Mouse (Mus musculus) stomach, embryonic 16.5 days (tissue): ENCODE data around the gene Mgat4e. TPM values are rescaled to one million over a fixed set of nuclear protein-coding genes. Genes with fewer than 3 reads are reported as not detected.

Experiments
- ATAC-seq: fragments of 200-750 bp; cut with Nextera tagmentation; 2 replicates; pipeline ENCODE4 v1.8.0; 2017; ENCODE audit warnings: moderate number of reproducible peaks, moderate TSS enrichment; ENCODE audit not compliant: insufficient read depth, low FRiP score
- H3K27ac ChIP-seq: fragments of 300-500 bp; sonication (generic); 2 replicates; pipeline ENCODE4 v1.5.1; 2014; ENCODE audit warnings: low read length
- H3K27me3 ChIP-seq: fragments of 300-500 bp; sonication (generic); 2 replicates; pipeline ENCODE4 v1.6.1; 2014; ENCODE audit warnings: low read length, control low read depth, mixed read lengths; ENCODE audit not compliant: control insufficient read depth, insufficient read depth
- H3K36me3 ChIP-seq: fragments of 300-500 bp; sonication (generic); 2 replicates; pipeline ENCODE4 v1.6.1; 2014; ENCODE audit warnings: low read length; ENCODE audit not compliant: control insufficient read depth, insufficient read depth
- H3K4me1 ChIP-seq: fragments of 300-500 bp; sonication (generic); 2 replicates; pipeline ENCODE4 v1.6.1; 2014; ENCODE audit warnings: low read length, control low read depth, mixed read lengths; ENCODE audit not compliant: control insufficient read depth, insufficient read depth
- H3K4me2 ChIP-seq: fragments of 300-500 bp; sonication (generic); 2 replicates; pipeline ENCODE4 v1.6.1; 2014; ENCODE audit warnings: low read depth, low read length, mixed read lengths
- H3K4me3 ChIP-seq: fragments of 300-500 bp; sonication (generic); replicated peaks from 2 replicates; pipeline ENCODE4 v1.5.1; 2014; ENCODE audit warnings: mild to moderate bottlenecking, low read length
- H3K9ac ChIP-seq: fragments of 300-500 bp; sonication (generic); 2 replicates; pipeline ENCODE4 v1.6.1; 2014; ENCODE audit warnings: low read length
- H3K9me3 ChIP-seq: fragments of 300-500 bp; sonication (generic); replicated peaks from 2 replicates; pipeline ENCODE4 v1.6.1; 2016; ENCODE audit warnings: low read length, control low read depth; ENCODE audit not compliant: control insufficient read depth
- WGBS: fragments of 180-500 bp; shearing (Covaris S2); extraction: QIAGEN DNeasy Blood & Tissue Kit; methylation state at CpG from one replicate; pipeline ENCODE4 v1.1.7; 2014; 5-methylcytosine and 5-hydroxymethylcytosine counted together
- polyA plus RNA-seq: library from polyadenylated mRNA; unstranded; fragments of >200 nt; fragmentation: Nextera tagmentation; extraction: Ambion mirVana; gene quantifications from 2 replicates; pipeline ENCODE4 v1.2.1, GENCODE M21; 2015

Mgat4e gene
- polyA plus RNA-seq, 1 experiment from 2014 or later, result not detected

- Histone ChIP-seq H3K4me1 (peaks cover 10% of the 10 kb centered on the region), H3K4me2 (peak overlapping the region; percentile 93; the same call in 1 of the 2 replicates), H3K9me3 (no peaks in the 10 kb centered on the region), H3K4me3 (no peak overlapping the region), H3K27me3 (no peaks in the 10 kb centered on the region), H3K9ac (no peak overlapping the region; the same call in 1 of the 2 replicates), H3K36me3 (peaks cover 3% of the 10 kb centered on the region; the same call in 1 of the 2 replicates), H3K27ac (no peak overlapping the region)
- ATAC-seq, result no peak
- WGBS, result 65% methylated on average over 6 of the region's 6 CpGs
Observed at GRCm38 (mm10) chr1:134512584-134512983, 36.9 kb downstream of the Mgat4e start.

- 59% methylated on average over 4 of the region's 4 CpGs for WGBS
- Histone ChIP-seq H3K9me3 (no peaks in the 10 kb centered on the region), H3K27ac (no peak overlapping the region), H3K27me3 (no peaks in the 10 kb centered on the region), H3K36me3 (peaks cover 4% of the 10 kb centered on the region; the same call in 1 of the 2 replicates), H3K4me2 (no peak overlapping the region), H3K9ac (no peak overlapping the region), H3K4me3 (no peak overlapping the region), H3K4me1 (peaks cover 10% of the 10 kb centered on the region)
- ATAC-seq, result no peak
Observed at GRCm38 (mm10) chr1:134512183-134512582, 37.3 kb downstream of the Mgat4e start.

GRCm38 (mm10) chr1:134510018-134510417 lies 39.5 kb downstream of the Mgat4e start:
- H3K27me3 ChIP-seq, result no peaks in the 10 kb centered on the region
- 52% methylated on average over 7 of the region's 7 CpGs for WGBS

GRCm38 (mm10) chr1:134506201-134506600 lies 43.3 kb downstream of the Mgat4e start:
- Histone ChIP-seq H3K4me2 (no peak overlapping the region), H3K27me3 (no peaks in the 10 kb centered on the region), H3K27ac (no peak overlapping the region), H3K9me3 (no peaks in the 10 kb centered on the region), H3K36me3 (peaks cover 13% of the 10 kb centered on the region), H3K4me1 (no peaks in the 10 kb centered on the region), H3K9ac (no peak overlapping the region), H3K4me3 (no peak overlapping the region)
- ATAC-seq, result no peak
- WGBS, result 87% methylated on average over 8 of the region's 8 CpGs

More at GRCm38 (mm10) chr1:134510018-134510417, 39.5 kb downstream of the Mgat4e start:
- Histone ChIP-seq H3K9me3 (no peaks in the 10 kb centered on the region), H3K36me3 (peaks cover 13% of the 10 kb centered on the region), H3K4me2 (no peak overlapping the region), H3K4me1 (no peaks in the 10 kb centered on the region), H3K9ac (no peak overlapping the region), H3K4me3 (no peak overlapping the region), H3K27ac (no peak overlapping the region)
- ATAC-seq, result no peak

GRCm38 (mm10) chr1:134500916-134501315 lies 48.6 kb downstream of the Mgat4e start:
- peaks cover 5% of the 10 kb centered on the region for H3K4me1 ChIP-seq
- peaks cover 2% of the 10 kb centered on the region; the same call in 1 of the 2 replicates for H3K36me3 ChIP-seq
- no peak overlapping the region for H3K27ac ChIP-seq
- 95% methylated on average over 1 of the region's 1 CpGs for WGBS
- H3K9ac ChIP-seq, result no peak overlapping the region
- H3K27me3 ChIP-seq, result no peaks in the 10 kb centered on the region
- no peak overlapping the region for H3K4me3 ChIP-seq
- H3K9me3 ChIP-seq, result no peaks in the 10 kb centered on the region
- no peak for ATAC-seq
- H3K4me2 ChIP-seq, result no peak overlapping the region

- ATAC-seq, result no peak
- Histone ChIP-seq H3K9ac (peak overlapping the region; percentile 86), H3K36me3 (no peaks in the 10 kb centered on the region), H3K27me3 (no peaks in the 10 kb centered on the region), H3K4me2 (peak overlapping the region; percentile 83), H3K4me1 (peaks cover 12% of the 10 kb centered on the region), H3K27ac (no peak overlapping the region), H3K9me3 (no peaks in the 10 kb centered on the region), H3K4me3 (peak overlapping the region; percentile 86)
- WGBS, result 69% methylated on average over 10 of the region's 10 CpGs
Observed at GRCm38 (mm10) chr1:134495991-134496390, 53.5 kb downstream of the Mgat4e start.

- Histone ChIP-seq H3K9ac (peak overlapping the region; percentile 86), H3K4me3 (peak overlapping the region; percentile 86), H3K4me2 (peak overlapping the region; percentile 83), H3K36me3 (no peaks in the 10 kb centered on the region), H3K9me3 (no peaks in the 10 kb centered on the region), H3K27ac (peak overlapping the region; percentile 97), H3K27me3 (no peaks in the 10 kb centered on the region), H3K4me1 (peaks cover 12% of the 10 kb centered on the region)
- 17% methylated on average over 5 of the region's 5 CpGs for WGBS
- no peak for ATAC-seq
Observed at GRCm38 (mm10) chr1:134495216-134495539, 54.3 kb downstream of the Mgat4e start.

- Histone ChIP-seq H3K27ac (peak within 1 kb of the TSS; percentile 97), H3K27me3 (no peaks in the 10 kb centered on the region), H3K9ac (peak within 1 kb of the TSS; percentile 86), H3K36me3 (no peaks in the 10 kb centered on the region), H3K4me2 (peak within 1 kb of the TSS; percentile 83), H3K4me3 (peak within 1 kb of the TSS; percentile 86), H3K9me3 (no peaks in the 10 kb centered on the region), H3K4me1 (peaks cover 12% of the 10 kb centered on the region)
- WGBS, result under 1% methylated on average over 58 of the region's 58 CpGs
- ATAC-seq, result peak; percentile 98
Observed at GRCm38 (mm10) chr1:134494428-134495215, 54.9 kb downstream of the Mgat4e start, which contains the start of gene Rabif. Rabif (plus strand) TSS chr1:134494648.

- Histone ChIP-seq H3K36me3 (0 out of 2 replicates have a peak, but pooled peaks cover 2% of the 10 kb centered on the region), H3K9ac (peak overlapping the region; percentile 86), H3K4me2 (peak overlapping the region; percentile 60), H3K27ac (peak overlapping the region; percentile 97), H3K4me1 (peaks cover 12% of the 10 kb centered on the region), H3K9me3 (no peaks in the 10 kb centered on the region), H3K4me3 (peak overlapping the region; percentile 86), H3K27me3 (no peaks in the 10 kb centered on the region)
- ATAC-seq, result no peak
- 17% methylated on average over 5 of the region's 5 CpGs for WGBS
Observed at GRCm38 (mm10) chr1:134493956-134494355, 55.5 kb downstream of the Mgat4e start.
